Mouse (Mus musculus) urinary bladder, postnatal 14 days (tissue): ENCODE measurements around the gene G0s2.

Experiments used
- DNase-seq: peaks from one replicate; pipeline ENCODE4 v3.0.0; 2021; ENCODE audit warnings: low spot score

G0s2 gene

GRCm38 (mm10) chr1:193272916-193273601, at the start of gene G0s2:
G0s2 (minus strand) TSS chr1:193273217.
- peak; percentile 77 for DNase-seq

GRCm38 (mm10) chr1:193320398-193320797, 47.4 kb upstream of the G0s2 start:
- no peak for DNase-seq

- DNase-seq, result no peak
Observed at GRCm38 (mm10) chr1:193319721-193320120, 46.7 kb upstream of the G0s2 start.

GRCm38 (mm10) chr1:193317159-193317559, 44.1 kb upstream of the G0s2 start:
- DNase-seq, result peak; percentile 70

GRCm38 (mm10) chr1:193316358-193316750, 43.3 kb upstream of the G0s2 start:
- DNase-seq, result no peak

GRCm38 (mm10) chr1:193315705-193316357, 42.8 kb upstream of the G0s2 start:
- peak; percentile 86 for DNase-seq

GRCm38 (mm10) chr1:193311596-193311995, 38.6 kb upstream of the G0s2 start:
- no peak for DNase-seq

- no peak for DNase-seq
Observed at GRCm38 (mm10) chr1:193310519-193311085, 37.6 kb upstream of the G0s2 start.

- no peak for DNase-seq
Observed at GRCm38 (mm10) chr1:193309785-193310518, 36.9 kb upstream of the G0s2 start.

GRCm38 (mm10) chr1:193306832-193307231, 33.8 kb upstream of the G0s2 start:
- DNase-seq, result no peak

- no peak for DNase-seq
Observed at GRCm38 (mm10) chr1:193305386-193305785, 32.4 kb upstream of the G0s2 start.

- no peak for DNase-seq
Observed at GRCm38 (mm10) chr1:193303096-193303495, 30.1 kb upstream of the G0s2 start.

- DNase-seq, result no peak
Observed at GRCm38 (mm10) chr1:193302093-193302405, 29.0 kb upstream of the G0s2 start.

- DNase-seq, result peak; percentile 89
Observed at GRCm38 (mm10) chr1:193301216-193302092, 28.4 kb upstream of the G0s2 start.

GRCm38 (mm10) chr1:193299995-193300394, 27.0 kb upstream of the G0s2 start:
- DNase-seq, result peak; percentile 50

GRCm38 (mm10) chr1:193298141-193298765, 25.2 kb upstream of the G0s2 start:
- no peak for DNase-seq

- DNase-seq, result no peak
Observed at GRCm38 (mm10) chr1:193295920-193296319, 22.9 kb upstream of the G0s2 start.

- no peak for DNase-seq
Observed at GRCm38 (mm10) chr1:193293926-193294325, 20.9 kb upstream of the G0s2 start.

GRCm38 (mm10) chr1:193293039-193293438, 20.0 kb upstream of the G0s2 start:
- DNase-seq, result no peak

GRCm38 (mm10) chr1:193290686-193291085, 17.7 kb upstream of the G0s2 start:
- no peak for DNase-seq

- DNase-seq, result no peak
Observed at GRCm38 (mm10) chr1:193289914-193290313, 16.9 kb upstream of the G0s2 start.
